Mouse (Mus musculus): ENCODE measurements around the gene Cryba2. TPM values are rescaled to one million over a fixed set of nuclear protein-coding genes. Genes with fewer than 3 reads are reported as not detected.

The Cryba2 gene
- 0.28 TPM in 1 of 2 replicates, not detected in the other for polyA plus RNA-seq (2015; fragmentation: Nextera tagmentation; extraction: Ambion mirVana)

GRCm38 (mm10) chr1:74893134-74893855, at the start of gene Cryba2:
TSS of gene Cryba2 (minus strand) at chr1:74893143.
- 3% methylated on average over 25 of the region's 25 CpGs for WGBS
- Histone ChIP-seq H3K27ac (no peak within 1 kb of the TSS), H3K9ac (no peak within 1 kb of the TSS), H3K4me1 (peaks cover 8% of the 10 kb centered on the region), H3K36me3 (no peaks in the 10 kb centered on the region), H3K4me3 (peak within 1 kb of the TSS; percentile 2; the same call in 1 of the 2 replicates), H3K9me3 (no peaks in the 10 kb centered on the region), H3K4me2 (no peak within 1 kb of the TSS), H3K27me3 (peaks cover 93% of the 10 kb centered on the region)
- no peak for ATAC-seq (ENCODE audit: insufficient number of reproducible peaks, low FRiP score, low TSS enrichment, low read depth)

- Histone ChIP-seq H3K36me3 (no peaks in the 10 kb centered on the region), H3K27ac (no peak overlapping the region), H3K4me3 (no peak overlapping the region), H3K9me3 (no peaks in the 10 kb centered on the region), H3K9ac (no peak overlapping the region), H3K27me3 (peaks cover 82% of the 10 kb centered on the region), H3K4me2 (no peak overlapping the region), H3K4me1 (no peaks in the 10 kb centered on the region)
- WGBS: 60% methylated on average over 12 of the region's 12 CpGs
- ATAC-seq (ENCODE audit: insufficient number of reproducible peaks, low FRiP score, low TSS enrichment, low read depth): no peak
These were observed 48.9 kb upstream of the Cryba2 start for GRCm38 (mm10) chr1:74941651-74942360.

- H3K27me3 ChIP-seq: peaks cover 69% of the 10 kb centered on the region
- WGBS: 4% methylated on average over 3 of the region's 3 CpGs
- H3K27ac ChIP-seq: no peak overlapping the region
- no peak overlapping the region for H3K9ac ChIP-seq
- no peaks in the 10 kb centered on the region for H3K9me3 ChIP-seq
- H3K4me1 ChIP-seq: 0 out of 2 replicates have a peak, but pooled peaks cover 2% of the 10 kb centered on the region
- no peak overlapping the region for H3K4me2 ChIP-seq
- H3K4me3 ChIP-seq: no peak overlapping the region
- no peak for ATAC-seq (ENCODE audit: insufficient number of reproducible peaks, low FRiP score, low TSS enrichment, low read depth)
- no peaks in the 10 kb centered on the region for H3K36me3 ChIP-seq
These were observed 46.8 kb upstream of the Cryba2 start for GRCm38 (mm10) chr1:74939762-74940161.

GRCm38 (mm10) chr1:74936221-74936830, 43.4 kb upstream of the Cryba2 start:
- peaks cover 55% of the 10 kb centered on the region for H3K27me3 ChIP-seq
- no peaks in the 10 kb centered on the region for H3K36me3 ChIP-seq
- 0 out of 2 replicates have a peak, but pooled peaks cover 2% of the 10 kb centered on the region for H3K4me1 ChIP-seq
- no peak overlapping the region for H3K27ac ChIP-seq
- no peak overlapping the region for H3K9ac ChIP-seq
- no peak overlapping the region for H3K4me3 ChIP-seq
- 38% methylated on average over 12 of the region's 12 CpGs for WGBS
- ATAC-seq (ENCODE audit: insufficient number of reproducible peaks, low FRiP score, low TSS enrichment, low read depth): no peak
- H3K4me2 ChIP-seq: no peak overlapping the region
- H3K9me3 ChIP-seq: no peaks in the 10 kb centered on the region

- Histone ChIP-seq H3K27me3 (peaks cover 50% of the 10 kb centered on the region), H3K4me1 (0 out of 2 replicates have a peak, but pooled peaks cover 2% of the 10 kb centered on the region), H3K27ac (no peak within 1 kb of the TSS), H3K36me3 (no peaks in the 10 kb centered on the region), H3K4me2 (0 out of 2 replicates have a peak within 1 kb of the TSS, but pooled peaks have one; percentile 22), H3K9ac (no peak within 1 kb of the TSS), H3K4me3 (peak within 1 kb of the TSS; percentile 12; the same call in 1 of the 2 replicates), H3K9me3 (no peaks in the 10 kb centered on the region)
- no peak for ATAC-seq (ENCODE audit: insufficient number of reproducible peaks, low FRiP score, low TSS enrichment, low read depth)
- 4% methylated on average over 18 of the region's 18 CpGs for WGBS
These were observed 42.5 kb upstream of the Cryba2 start, which contains the start of gene Cfap65 for GRCm38 (mm10) chr1:74935402-74935801. TSS of gene Cfap65 (minus strand) at chr1:74935599.

GRCm38 (mm10) chr1:74927621-74928296, 34.8 kb upstream of the Cryba2 start:
- Histone ChIP-seq H3K9ac (no peak overlapping the region), H3K27ac (no peak overlapping the region), H3K4me2 (no peak overlapping the region), H3K4me1 (no peaks in the 10 kb centered on the region), H3K9me3 (no peaks in the 10 kb centered on the region), H3K36me3 (no peaks in the 10 kb centered on the region), H3K27me3 (peaks cover 32% of the 10 kb centered on the region), H3K4me3 (no peak overlapping the region)
- no peak for ATAC-seq (ENCODE audit: insufficient number of reproducible peaks, low FRiP score, low TSS enrichment, low read depth)
- 80% methylated on average over 9 of the region's 9 CpGs for WGBS

GRCm38 (mm10) chr1:74926721-74927120, 33.8 kb upstream of the Cryba2 start:
- 43% methylated on average over 6 of the region's 6 CpGs for WGBS
- Histone ChIP-seq H3K9me3 (no peaks in the 10 kb centered on the region), H3K27me3 (peaks cover 37% of the 10 kb centered on the region; the same call in 1 of the 2 replicates), H3K4me3 (no peak overlapping the region), H3K4me2 (no peak overlapping the region), H3K4me1 (no peaks in the 10 kb centered on the region), H3K9ac (no peak overlapping the region), H3K27ac (no peak overlapping the region), H3K36me3 (no peaks in the 10 kb centered on the region)
- ATAC-seq (ENCODE audit: insufficient number of reproducible peaks, low FRiP score, low TSS enrichment, low read depth): no peak

GRCm38 (mm10) chr1:74924464-74924863, 31.5 kb upstream of the Cryba2 start:
- H3K27me3 ChIP-seq: peaks cover 28% of the 10 kb centered on the region
- H3K4me3 ChIP-seq: no peak overlapping the region
- WGBS: 66% methylated on average over 4 of the region's 4 CpGs

GRCm38 (mm10) chr1:74915706-74916105, 22.8 kb upstream of the Cryba2 start:
- no peak overlapping the region for H3K4me3 ChIP-seq
- H3K4me2 ChIP-seq: no peak overlapping the region
- H3K9ac ChIP-seq: no peak overlapping the region
- no peak overlapping the region for H3K27ac ChIP-seq
- WGBS: 28% methylated on average over 13 of the region's 13 CpGs
- no peaks in the 10 kb centered on the region for H3K9me3 ChIP-seq
- ATAC-seq (ENCODE audit: insufficient number of reproducible peaks, low FRiP score, low TSS enrichment, low read depth): no peak
- no peaks in the 10 kb centered on the region for H3K4me1 ChIP-seq
- H3K27me3 ChIP-seq: peaks cover 22% of the 10 kb centered on the region
- no peaks in the 10 kb centered on the region for H3K36me3 ChIP-seq

More at GRCm38 (mm10) chr1:74924464-74924863, 31.5 kb upstream of the Cryba2 start:
- H3K9me3 ChIP-seq: no peaks in the 10 kb centered on the region
- H3K36me3 ChIP-seq: no peaks in the 10 kb centered on the region
- no peak for ATAC-seq (ENCODE audit: insufficient number of reproducible peaks, low FRiP score, low TSS enrichment, low read depth)
- no peak overlapping the region for H3K4me2 ChIP-seq
- H3K4me1 ChIP-seq: no peaks in the 10 kb centered on the region
- no peak overlapping the region for H3K27ac ChIP-seq
- H3K9ac ChIP-seq: no peak overlapping the region

- Histone ChIP-seq H3K9me3 (no peaks in the 10 kb centered on the region), H3K36me3 (no peaks in the 10 kb centered on the region), H3K27me3 (peaks cover 86% of the 10 kb centered on the region), H3K4me3 (no peak overlapping the region), H3K27ac (no peak overlapping the region), H3K9ac (no peak overlapping the region), H3K4me2 (no peak overlapping the region), H3K4me1 (peaks cover 20% of the 10 kb centered on the region)
- whole genome bisulfite sequencing: 18% methylated on average over 6 of the region's 6 CpGs
- no peak for ATAC-seq (ENCODE audit: insufficient number of reproducible peaks, low FRiP score, low TSS enrichment, low read depth)
These were observed 9.2 kb upstream of the Cryba2 start for GRCm38 (mm10) chr1:74902191-74902590.

- Histone ChIP-seq H3K27ac (no peak overlapping the region), H3K27me3 (peaks cover 88% of the 10 kb centered on the region), H3K9ac (no peak overlapping the region), H3K36me3 (no peaks in the 10 kb centered on the region), H3K4me2 (no peak overlapping the region), H3K9me3 (no peaks in the 10 kb centered on the region), H3K4me3 (no peak overlapping the region), H3K4me1 (peaks cover 20% of the 10 kb centered on the region)
- no peak for ATAC-seq (ENCODE audit: insufficient number of reproducible peaks, low FRiP score, low TSS enrichment, low read depth)
- 5% methylated on average over 3 of the region's 3 CpGs for WGBS
These were observed 8.7 kb upstream of the Cryba2 start for GRCm38 (mm10) chr1:74901686-74902085.
